Mouse (Mus musculus) adrenal gland, adult 10 weeks (tissue): Measurements from ENCODE around the gene Rpgr. TPM values are rescaled to one million over a fixed set of nuclear protein-coding genes. Genes with fewer than 3 reads are reported as not detected.

Experiments
- polyA plus RNA-seq: library from polyadenylated mRNA; stranded (reverse); fragments of 350-450 nt; fragmentation: Illumina TruSeq; extraction: RNeasy Lipid Tissue Mini Kit (QIAGEN cat#74804); gene quantifications from one replicate; pipeline ENCODE4 v1.2.3, GENCODE M21; 2014; ENCODE audit warnings: low read depth, low replicate concordance

Rpgr gene
- polyA plus RNA-seq, result 20.7 TPM

DNA sequence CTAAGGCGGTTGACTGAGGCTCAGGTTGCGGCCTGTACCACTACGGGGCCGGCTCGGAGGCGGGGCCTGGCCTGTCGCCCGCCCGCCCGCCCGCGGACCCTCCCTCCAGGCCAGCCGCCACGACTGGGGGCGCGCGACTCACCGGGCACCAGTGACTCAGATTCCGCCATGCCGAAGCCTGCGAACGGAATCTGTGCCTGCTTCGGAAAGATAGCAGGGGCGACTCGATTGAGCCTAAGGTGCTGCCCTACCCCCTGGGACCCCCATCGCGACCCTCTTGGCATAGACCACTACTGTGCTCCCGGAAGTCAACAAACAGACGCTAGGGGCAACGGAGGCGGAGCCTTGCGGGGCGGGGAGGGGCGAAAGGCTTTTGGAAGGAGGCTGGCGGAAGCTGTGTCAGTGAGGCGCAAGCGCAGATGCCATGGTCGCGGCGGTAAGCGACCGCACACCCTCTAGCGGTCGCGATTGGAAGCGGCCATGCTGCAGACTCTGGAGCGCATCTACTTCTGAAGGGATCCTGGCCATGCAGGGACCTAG, at the start of gene Rpgr:
Gene Rpgr (minus strand): TSS at position 511 of the 540 bp plus-strand sequence.

DNA sequence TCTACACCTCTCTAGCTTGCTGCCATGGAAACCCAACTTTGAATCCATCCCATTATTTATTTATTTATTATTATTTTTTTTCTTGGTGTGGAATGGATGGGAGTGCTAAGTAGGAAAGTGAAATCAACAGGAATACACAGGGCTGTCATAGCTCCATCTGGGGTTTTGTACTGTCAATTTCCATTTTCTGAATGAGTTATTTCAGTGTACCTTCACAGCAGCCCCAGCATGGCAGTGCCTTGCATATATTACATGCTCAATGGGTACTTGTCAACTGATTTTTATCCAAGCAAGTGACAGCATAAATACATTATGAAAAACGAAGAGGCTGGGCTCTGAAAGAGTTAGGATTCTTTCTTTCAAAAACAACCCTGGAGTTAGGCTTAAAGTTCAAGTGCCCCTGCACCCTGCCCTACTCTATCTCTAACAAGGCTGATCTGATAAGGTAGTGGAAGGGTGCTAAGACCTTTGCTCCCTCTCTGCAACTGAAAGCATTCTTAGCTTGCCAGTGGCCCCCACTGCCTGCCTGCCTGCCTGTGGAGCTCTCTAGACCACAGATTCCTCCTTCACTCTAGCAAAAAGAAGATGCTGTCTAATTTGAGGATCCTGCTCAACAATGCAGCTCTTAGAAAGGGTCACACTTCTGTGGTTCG, 35.3 kb upstream of the Rpgr start, which contains the start of gene Otc:
Gene Otc (plus strand): TSS at position 454 of the 653 bp plus-strand sequence.

DNA sequence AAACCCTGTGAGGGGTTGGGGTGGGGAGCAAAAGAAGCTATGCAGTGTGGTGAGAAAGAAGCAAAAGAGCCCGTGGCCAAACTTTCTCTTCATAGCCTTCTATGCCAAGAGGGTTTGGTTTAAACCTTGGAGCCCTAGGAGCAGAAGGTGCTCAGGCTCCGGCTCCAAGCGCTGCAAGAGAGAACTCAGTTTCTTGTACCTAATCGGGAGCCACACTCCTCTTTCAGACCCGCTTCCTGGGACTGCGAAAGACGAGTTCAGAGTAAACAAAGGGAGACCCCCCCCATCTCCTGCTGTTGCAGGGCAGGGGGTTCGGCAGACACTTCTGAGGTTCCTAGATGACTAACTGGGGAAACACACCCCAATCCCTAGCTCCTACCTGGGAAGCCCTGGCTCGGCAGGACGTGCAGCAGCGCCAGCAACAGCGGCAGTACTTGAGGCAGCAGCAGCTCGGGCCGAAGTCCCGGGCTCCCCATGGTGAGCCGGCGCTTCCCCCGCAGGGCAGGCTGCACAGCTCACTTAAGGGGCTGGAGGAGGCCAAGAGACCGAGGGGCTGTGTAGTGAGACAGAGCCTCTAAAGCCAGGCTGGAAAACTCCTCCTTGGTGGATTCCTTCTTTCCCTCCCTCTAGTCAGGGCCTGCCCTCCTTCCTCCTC, 99.5 kb downstream of the Rpgr start, which contains the start of gene Srpx:
Gene Srpx (minus strand): TSS at position 645 of the 655 bp plus-strand sequence.

Other genes with a start within 250 kb of the Rpgr start
- gene Srpx, start 99.2 kb downstream of the Rpgr start, polyA plus RNA-seq, result 5.0 TPM
- not detected for gene Otc, start 35.4 kb upstream of the Rpgr start, polyA plus RNA-seq